Comparison of ENCODE assay signal across 25 mouse cellular contexts in genomic region chr9:43506276-43506675, GRCm38 (mm10).
DNase-seq lines count a peak whose midpoint lies in the region; ATAC-seq lines count a peak whose summit lies in the region.
"Had no signal": no experiment of that assay in that cellular context is flagged by ENCODE, and none has a peak within 500 bp of the region (broad histone marks: within the 10 kb centered on the region; RNA-seq: fewer than 3 reads in every experiment).

No protein-coding gene starts in this region.

- peaks cover 3% of the 10 kb centered on the region; the same call in 1 of the 2 replicates for H3K27me3 ChIP-seq in midbrain, embryonic 12.5 days
- H3K27me3 ChIP-seq in midbrain, embryonic 11.5 days (ENCODE audit: control insufficient read depth, insufficient read depth, low read length): no peaks in the 10 kb centered on the region
- H3K27me3 ChIP-seq in hindbrain, embryonic 14.5 days (ENCODE audit: control insufficient read depth, insufficient read depth, low read length): no peaks in the 10 kb centered on the region; the same call in 1 of the 2 replicates
- H3K27me3 ChIP-seq in hindbrain, embryonic 16.5 days (replicated peaks; ENCODE audit: control insufficient read depth, insufficient read depth, low read length): no peaks in the 10 kb centered on the region
- no peaks in the 10 kb centered on the region for H3K27me3 ChIP-seq in neural tube, embryonic 13.5 days
- H3K27me3 ChIP-seq in liver, embryonic 11.5 days (replicated peaks; ENCODE audit: control insufficient read depth, insufficient read depth, low read length): no peaks in the 10 kb centered on the region
- H3K27me3 ChIP-seq: embryonic facial prominence, embryonic 12.5 days; heart, embryonic 12.5 days; kidney, embryonic 15.5 days; liver, embryonic 12.5 days had no signal

- H3K4me1 ChIP-seq in midbrain, embryonic 12.5 days: peaks cover 19% of the 10 kb centered on the region; the same call in 1 of the 2 replicates
- H3K4me1 ChIP-seq in midbrain, embryonic 11.5 days (ENCODE audit: control insufficient read depth, insufficient read depth, low read length): no peaks in the 10 kb centered on the region
- H3K4me1 ChIP-seq in hindbrain, embryonic 14.5 days (replicated peaks; ENCODE audit: control insufficient read depth, insufficient read depth, low read length): peaks cover 15% of the 10 kb centered on the region
- H3K4me1 ChIP-seq in hindbrain, embryonic 16.5 days (ENCODE audit: control insufficient read depth, insufficient read depth, low read depth, low read length): peaks cover 11% of the 10 kb centered on the region
- peaks cover 26% of the 10 kb centered on the region for H3K4me1 ChIP-seq in neural tube, embryonic 13.5 days (replicated peaks)
- H3K4me1 ChIP-seq in liver, embryonic 11.5 days (replicated peaks; ENCODE audit: control insufficient read depth, insufficient read depth, low read length): no peaks in the 10 kb centered on the region
- H3K4me1 ChIP-seq: liver, embryonic 12.5 days had no signal

- WGBS in midbrain, embryonic 12.5 days: 61% methylated on average over 6 of the region's 6 CpGs
- WGBS in midbrain, embryonic 11.5 days: 76% methylated on average over 6 of the region's 6 CpGs
- 34% methylated on average over 6 of the region's 6 CpGs for WGBS in hindbrain, embryonic 14.5 days
- WGBS in hindbrain, embryonic 16.5 days: 34% methylated on average over 6 of the region's 6 CpGs
- 15% methylated on average over 6 of the region's 6 CpGs for WGBS in neural tube, embryonic 13.5 days
- WGBS in liver, embryonic 11.5 days: 54% methylated on average over 6 of the region's 6 CpGs

- H3K36me3 ChIP-seq in midbrain, embryonic 12.5 days: no peaks in the 10 kb centered on the region
- H3K36me3 ChIP-seq in midbrain, embryonic 11.5 days (ENCODE audit: control insufficient read depth, insufficient read depth, low read length): no peaks in the 10 kb centered on the region
- H3K36me3 ChIP-seq in hindbrain, embryonic 14.5 days (replicated peaks; ENCODE audit: control insufficient read depth, insufficient read depth): no peaks in the 10 kb centered on the region
- H3K36me3 ChIP-seq in hindbrain, embryonic 16.5 days (ENCODE audit: control insufficient read depth, insufficient read depth, low read length): no peaks in the 10 kb centered on the region
- H3K36me3 ChIP-seq in neural tube, embryonic 13.5 days: no peaks in the 10 kb centered on the region
- H3K36me3 ChIP-seq in liver, embryonic 11.5 days (ENCODE audit: control insufficient read depth, insufficient read depth, low read length): no peaks in the 10 kb centered on the region
- H3K36me3 ChIP-seq: embryonic facial prominence, embryonic 12.5 days; heart, embryonic 12.5 days; kidney, embryonic 15.5 days; liver, embryonic 12.5 days had no signal

- H3K9ac ChIP-seq in midbrain, embryonic 12.5 days (replicated peaks): no peak overlapping the region
- no peak overlapping the region for H3K9ac ChIP-seq in midbrain, embryonic 11.5 days (ENCODE audit: low read length)
- no peak overlapping the region for H3K9ac ChIP-seq in hindbrain, embryonic 14.5 days
- H3K9ac ChIP-seq in hindbrain, embryonic 16.5 days (ENCODE audit: low read depth, low read length): no peak overlapping the region
- H3K9ac ChIP-seq in neural tube, embryonic 13.5 days: no peak overlapping the region
- H3K9ac ChIP-seq in liver, embryonic 11.5 days (ENCODE audit: low read depth, low read length): no peak overlapping the region
- H3K9ac ChIP-seq: embryonic facial prominence, embryonic 12.5 days; heart, embryonic 12.5 days; kidney, embryonic 15.5 days; liver, embryonic 12.5 days had no signal

- no peak for DNase-seq in midbrain, embryonic 11.5 days (ENCODE audit: low spot score, missing footprints)
- no peak for DNase-seq in hindbrain, embryonic 14.5 days (ENCODE audit: low spot score)
- DNase-seq in layer of hippocampus, postnatal 36 days: no peak
- no peak for DNase-seq in liver, embryonic 11.5 days (ENCODE audit: low spot score)
- DNase-seq: adrenal gland, adult 8-10 months; cerebellum, adult 18-20 months; cerebellum, postnatal 14 days; gastrocnemius, postnatal 25 days; heart, adult 18-20 months; heart, postnatal 10 days; kidney, adult 11 months; kidney, postnatal 36 days; lung, adult 18-20 months; lung, postnatal 10 days; thymus, adult 18-20 months; thymus, postnatal 36 days had no signal

- H3K4me2 ChIP-seq in midbrain, embryonic 12.5 days (replicated peaks): no peak overlapping the region
- H3K4me2 ChIP-seq in midbrain, embryonic 11.5 days: no peak overlapping the region
- H3K4me2 ChIP-seq in hindbrain, embryonic 14.5 days (replicated peaks): no peak overlapping the region
- no peak overlapping the region for H3K4me2 ChIP-seq in hindbrain, embryonic 16.5 days (ENCODE audit: low read length)
- H3K4me2 ChIP-seq in neural tube, embryonic 13.5 days: peak overlapping the region; percentile 17; the same call in 1 of the 2 replicates
- H3K4me2 ChIP-seq in liver, embryonic 11.5 days: no peak overlapping the region
- H3K4me2 ChIP-seq: embryonic facial prominence, embryonic 12.5 days; heart, embryonic 12.5 days; kidney, embryonic 15.5 days; liver, embryonic 12.5 days had no signal

- no peak for ATAC-seq in midbrain, embryonic 12.5 days (ENCODE audit: low FRiP score, low read depth)
- no peak for ATAC-seq in midbrain, embryonic 11.5 days (ENCODE audit: low FRiP score)
- ATAC-seq in hindbrain, embryonic 14.5 days (ENCODE audit: low FRiP score): no peak
- ATAC-seq in hindbrain, embryonic 16.5 days: 0 out of 2 replicates have a peak, but pooled peaks have one; percentile 52
- ATAC-seq in neural tube, embryonic 13.5 days (ENCODE audit: low read depth): peak; percentile 67
- no peak for ATAC-seq in liver, embryonic 11.5 days (replicated peaks; ENCODE audit: low FRiP score)
- ATAC-seq: activated CD4-positive, CD25-positive, alpha-beta regulatory T cell, adult 4 months; forebrain, embryonic 14.5 days; liver, embryonic 12.5 days had no signal

- H3K9me3 ChIP-seq in midbrain, embryonic 12.5 days: no peaks in the 10 kb centered on the region
- no peaks in the 10 kb centered on the region for H3K9me3 ChIP-seq in midbrain, embryonic 11.5 days (ENCODE audit: control insufficient read depth, low read length)
- no peaks in the 10 kb centered on the region for H3K9me3 ChIP-seq in hindbrain, embryonic 14.5 days (ENCODE audit: control insufficient read depth, low read length)
- no peaks in the 10 kb centered on the region for H3K9me3 ChIP-seq in hindbrain, embryonic 16.5 days (ENCODE audit: control insufficient read depth, low read length)
- no peaks in the 10 kb centered on the region for H3K9me3 ChIP-seq in neural tube, embryonic 13.5 days
- H3K9me3 ChIP-seq in liver, embryonic 11.5 days (ENCODE audit: control insufficient read depth, low read length): no peaks in the 10 kb centered on the region
- H3K9me3 ChIP-seq: embryonic facial prominence, embryonic 12.5 days; heart, embryonic 12.5 days; kidney, embryonic 15.5 days; liver, embryonic 12.5 days had no signal

- 0 out of 2 replicates have a peak overlapping the region, but pooled peaks have one; percentile 10 for H3K27ac ChIP-seq in midbrain, embryonic 12.5 days (replicated peaks)
- H3K27ac ChIP-seq in midbrain, embryonic 11.5 days (ENCODE audit: low read depth, low read length): no peak overlapping the region
- H3K27ac ChIP-seq in hindbrain, embryonic 14.5 days: peak overlapping the region; percentile 43; the same call in 1 of the 2 replicates
- no peak overlapping the region for H3K27ac ChIP-seq in hindbrain, embryonic 16.5 days (ENCODE audit: low read depth, low read length)
- H3K27ac ChIP-seq in neural tube, embryonic 13.5 days (replicated peaks): peak overlapping the region; percentile 75
- H3K27ac ChIP-seq in liver, embryonic 11.5 days (ENCODE audit: low read depth, low read length): no peak overlapping the region
- H3K27ac ChIP-seq: embryonic facial prominence, embryonic 12.5 days; kidney, embryonic 15.5 days; liver, embryonic 12.5 days had no signal

- no peak overlapping the region for H3K4me3 ChIP-seq in midbrain, embryonic 12.5 days
- no peak overlapping the region for H3K4me3 ChIP-seq in midbrain, embryonic 11.5 days (ENCODE audit: low read depth, low read length)
- H3K4me3 ChIP-seq in hindbrain, embryonic 14.5 days (replicated peaks; ENCODE audit: low read length): no peak overlapping the region
- no peak overlapping the region for H3K4me3 ChIP-seq in hindbrain, embryonic 16.5 days (ENCODE audit: low read length)
- H3K4me3 ChIP-seq in neural tube, embryonic 13.5 days: no peak overlapping the region
- no peak overlapping the region for H3K4me3 ChIP-seq in liver, embryonic 11.5 days (ENCODE audit: low read depth, low read length)
- H3K4me3 ChIP-seq: embryonic facial prominence, embryonic 12.5 days; heart, embryonic 12.5 days; kidney, embryonic 15.5 days; liver, embryonic 12.5 days had no signal

Comparison
In these comparisons a context has a peak if more than half of its experiments do, and no peak if none do; other contexts are left out.
1. ATAC-seq: peak in hindbrain, embryonic 16.5 days (single experiment) and neural tube, embryonic 13.5 days (single experiment); none in midbrain, embryonic 12.5 days (single experiment), midbrain, embryonic 11.5 days (single experiment), hindbrain, embryonic 14.5 days (single experiment) and liver, embryonic 11.5 days (single experiment).
2. H3K27ac ChIP-seq: peak in midbrain, embryonic 12.5 days (single experiment), hindbrain, embryonic 14.5 days (single experiment) and neural tube, embryonic 13.5 days (single experiment); none in midbrain, embryonic 11.5 days (single experiment), hindbrain, embryonic 16.5 days (single experiment) and liver, embryonic 11.5 days (single experiment).